ENCODE assay signal across 8 mouse cellular contexts in the genomic region with DNA sequence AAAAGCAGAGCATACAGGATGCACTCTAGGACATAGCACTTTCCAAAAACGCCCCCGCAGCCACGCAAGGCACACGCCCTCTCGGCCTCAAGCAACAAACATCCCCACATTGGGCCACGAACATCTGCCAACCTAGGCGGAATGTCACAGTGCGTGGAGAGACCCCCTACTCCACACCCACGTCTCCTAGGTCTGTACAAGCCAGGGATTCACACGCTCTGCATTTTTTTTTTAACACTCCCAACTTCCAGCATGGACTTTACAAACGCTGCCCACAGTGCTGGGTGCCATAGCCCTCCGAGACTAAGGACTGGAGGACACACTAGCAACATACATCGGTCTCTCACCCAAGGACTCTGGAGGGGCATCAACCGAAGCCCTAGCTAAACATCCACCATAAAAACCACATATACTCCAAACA. TPM values are rescaled to one million over a fixed set of nuclear protein-coding genes. Genes with fewer than 3 reads are reported as not detected.
A peak's percentile ranks its signal among the peaks of the same experiment; 100 is the strongest.
DNase-seq lines count a peak whose midpoint lies in the region; ATAC-seq and TF ChIP-seq lines count a peak whose summit lies in the region.

No protein-coding gene starts in this region.

- no peaks in the 10 kb centered on the region for H3K27me3 ChIP-seq in forebrain, postnatal 0 days (ENCODE audit: insufficient read depth, low read length)
- no peaks in the 10 kb centered on the region for H3K27me3 ChIP-seq in limb, embryonic 13.5 days

- H3K9ac ChIP-seq in forebrain, postnatal 0 days: peak overlapping the region; percentile 66; the same call in 1 of the 2 replicates
- peak overlapping the region; percentile 71 for H3K9ac ChIP-seq in limb, embryonic 13.5 days

- peak overlapping the region; percentile 99 for H3K4me2 ChIP-seq in forebrain, postnatal 0 days (ENCODE audit: low read depth)
- peak overlapping the region; percentile 93 for H3K4me2 ChIP-seq in limb, embryonic 13.5 days (replicated peaks)

- no peak for TF ChIP-seq CTCF in forebrain, postnatal 0 days (IDR thresholded peaks at IDR 0.05; ENCODE audit: low read depth)
- no peak for TF ChIP-seq CTCF in olfactory bulb, adult 2 months (IDR thresholded peaks at IDR 0.05; ENCODE audit: insufficient read depth, low read depth, low read length)

- H3K27ac ChIP-seq in forebrain, postnatal 0 days (ENCODE audit: low read depth, low read length): 0 out of 2 replicates have a peak overlapping the region, but pooled peaks have one; percentile 85
- peak overlapping the region; percentile 99 for H3K27ac ChIP-seq in limb, embryonic 13.5 days
- 0 out of 2 replicates have a peak overlapping the region, but pooled peaks have one; percentile 5 for H3K27ac ChIP-seq in olfactory bulb, adult 2 months (ENCODE audit: insufficient read depth, low read depth, low read length)

- WGBS in forebrain, postnatal 0 days: 11% methylated on average over 14 of the region's 14 CpGs
- WGBS in limb, embryonic 13.5 days: under 1% methylated on average over 14 of the region's 14 CpGs
- WGBS in olfactory bulb, adult 2 months: 10% methylated on average over 14 of the region's 14 CpGs

- peak; percentile 48 for DNase-seq in cerebellum, adult 11-12 months
- no peak for DNase-seq in cerebellum, postnatal 14 days
- peak; percentile 13 for DNase-seq in 416B (ENCODE audit: low read depth)
- no peak for DNase-seq in forebrain, postnatal 0 days
- DNase-seq in left cerebral cortex, adult 8-10 months (ENCODE audit: low spot score in 2 of 2): no peak
- DNase-seq in thymus, postnatal 36 days: no peak

- ATAC-seq in forebrain, postnatal 0 days: no peak
- no peak for ATAC-seq in limb, embryonic 13.5 days (ENCODE audit: low FRiP score, low read depth)

- peaks cover 19% of the 10 kb centered on the region for H3K4me1 ChIP-seq in forebrain, postnatal 0 days (ENCODE audit: insufficient read depth)
- H3K4me1 ChIP-seq in limb, embryonic 13.5 days: peaks cover 69% of the 10 kb centered on the region
- H3K4me1 ChIP-seq in olfactory bulb, adult 2 months (ENCODE audit: control insufficient read depth, insufficient read depth, low read length): peaks cover 42% of the 10 kb centered on the region

- peak overlapping the region; percentile 66 for H3K4me3 ChIP-seq in forebrain, postnatal 0 days (ENCODE audit: low read depth, low read length)
- peak overlapping the region; percentile 64 for H3K4me3 ChIP-seq in limb, embryonic 13.5 days
- peak overlapping the region; percentile 73 for H3K4me3 ChIP-seq in olfactory bulb, adult 2 months (ENCODE audit: insufficient read depth, low read depth, low read length)

- H3K9me3 ChIP-seq in forebrain, postnatal 0 days (ENCODE audit: low read length): no peaks in the 10 kb centered on the region
- H3K9me3 ChIP-seq in limb, embryonic 13.5 days: no peaks in the 10 kb centered on the region

- no peaks in the 10 kb centered on the region for H3K36me3 ChIP-seq in forebrain, postnatal 0 days (ENCODE audit: insufficient read depth)
- H3K36me3 ChIP-seq in limb, embryonic 13.5 days: peaks cover 34% of the 10 kb centered on the region

- TF ChIP-seq POLR2A in olfactory bulb, adult 2 months (IDR thresholded peaks at IDR 0.05; ENCODE audit: insufficient read depth, low read depth, low read length): no peak

RNA-seq across cellular contexts. Expression of a gene that starts 11.8 kb away (rescaled TPM):
- total RNA-seq in forebrain, postnatal 0 days (2014; rRNA removed): 6.5 and 12.3 TPM in 2 replicates
- 4.5 and 4.6 TPM in 2 replicates for polyA plus RNA-seq in forebrain, postnatal 0 days (2015; fragmentation: Nextera tagmentation; extraction: Ambion mirVana)
- polyA plus RNA-seq in limb, embryonic 13.5 days (2015; fragmentation: Nextera tagmentation; extraction: Ambion mirVana): 131 and 145 TPM in 2 replicates
- not detected in 2 replicates for polyA plus RNA-seq in olfactory bulb, adult 2 months (2012; ENCODE audit: insufficient read depth, insufficient read length, low replicate concordance, missing spikeins)
- total RNA-seq in left cerebral cortex, adult 8-10 months (2022): 10 to 100 TPM; 13.5 to 16.8 (median 16.3) TPM

RNA-seq across cellular contexts. Expression of a gene that starts 13.7 kb away (rescaled TPM):
- total RNA-seq in forebrain, postnatal 0 days (2014; rRNA removed): 0.31 and 2.4 TPM in 2 replicates
- polyA plus RNA-seq in forebrain, postnatal 0 days (2015; fragmentation: Nextera tagmentation; extraction: Ambion mirVana): 0.50 and 0.75 TPM in 2 replicates
- polyA plus RNA-seq in limb, embryonic 13.5 days (2015; fragmentation: Nextera tagmentation; extraction: Ambion mirVana): 3.2 and 3.5 TPM in 2 replicates
- polyA plus RNA-seq in olfactory bulb, adult 2 months (2012; ENCODE audit: insufficient read depth, insufficient read length, low replicate concordance, missing spikeins): not detected in 2 replicates
- total RNA-seq in left cerebral cortex, adult 8-10 months (2022): 1 to 10 TPM in 2 of 4 experiments, under 1 TPM in 2; 0.23 to 2.9 (median 1.7) TPM

RNA-seq across cellular contexts. Expression of a gene that starts 24.9 kb away (rescaled TPM):
- 0.15 TPM in 1 of 2 replicates, not detected in the other for total RNA-seq in forebrain, postnatal 0 days (2014; rRNA removed)
- polyA plus RNA-seq in forebrain, postnatal 0 days (2015; fragmentation: Nextera tagmentation; extraction: Ambion mirVana): not detected in 2 replicates
- polyA plus RNA-seq in limb, embryonic 13.5 days (2015; fragmentation: Nextera tagmentation; extraction: Ambion mirVana): 1.1 and 1.3 TPM in 2 replicates
- not detected in 2 replicates for polyA plus RNA-seq in olfactory bulb, adult 2 months (2012; ENCODE audit: insufficient read depth, insufficient read length, low replicate concordance, missing spikeins)
- total RNA-seq in left cerebral cortex, adult 8-10 months (2022): not detected

RNA-seq across cellular contexts. Expression of a gene that starts 33.8 kb away (rescaled TPM):
- 33.2 and 39.3 TPM in 2 replicates for total RNA-seq in forebrain, postnatal 0 days (2014; rRNA removed)
- 63.0 and 63.7 TPM in 2 replicates for polyA plus RNA-seq in forebrain, postnatal 0 days (2015; fragmentation: Nextera tagmentation; extraction: Ambion mirVana)
- polyA plus RNA-seq in limb, embryonic 13.5 days (2015; fragmentation: Nextera tagmentation; extraction: Ambion mirVana): 64.7 and 65.8 TPM in 2 replicates
- polyA plus RNA-seq in olfactory bulb, adult 2 months (2012; ENCODE audit: insufficient read depth, insufficient read length, low replicate concordance, missing spikeins): not detected in 2 replicates
- 10 to 100 TPM; 38.3 to 48.5 (median 42.1) TPM for total RNA-seq in left cerebral cortex, adult 8-10 months (2022)

RNA-seq across cellular contexts. Expression of a gene that starts 40.9 kb away (rescaled TPM):
- 46.2 and 47.8 TPM in 2 replicates for total RNA-seq in forebrain, postnatal 0 days (2014; rRNA removed)
- 25.9 and 29.9 TPM in 2 replicates for polyA plus RNA-seq in forebrain, postnatal 0 days (2015; fragmentation: Nextera tagmentation; extraction: Ambion mirVana)
- 75.2 and 82.1 TPM in 2 replicates for polyA plus RNA-seq in limb, embryonic 13.5 days (2015; fragmentation: Nextera tagmentation; extraction: Ambion mirVana)
- not detected in 2 replicates for polyA plus RNA-seq in olfactory bulb, adult 2 months (2012; ENCODE audit: insufficient read depth, insufficient read length, low replicate concordance, missing spikeins)
- total RNA-seq in left cerebral cortex, adult 8-10 months (2022): 10 to 100 TPM; 24.6 to 38.7 (median 31.1) TPM

Comparison
In these comparisons a context has a peak if more than half of its experiments do, and no peak if none do; other contexts are left out.
1. DNase-seq: peak in cerebellum, adult 11-12 months (single experiment) and 416B (single experiment); none in cerebellum, postnatal 14 days (0 of 2), forebrain, postnatal 0 days (single experiment), left cerebral cortex, adult 8-10 months (0 of 2) and thymus, postnatal 36 days (0 of 2).
2. H3K27ac ChIP-seq: peak in every context shown above with its lines; median percentile 99 in limb, embryonic 13.5 days; 85 in forebrain, postnatal 0 days; 5 in olfactory bulb, adult 2 months.
3. RNA of a gene that starts 11.8 kb away (polyA plus RNA-seq): 131 to 145 TPM in limb, embryonic 13.5 days; 4.5 to 4.6 TPM in forebrain, postnatal 0 days and not detected in olfactory bulb, adult 2 months; every median in the first group is over 10 times any median in the second.
4. Peak in every context shown above with its lines, with median percentiles within 50 percentile points of each other: H3K4me3 ChIP-seq.